Mouse (Mus musculus) c-Kit-positive CD71-negative TER-119-negative erythroid progenitor cells, embryonic 14.5 days (primary cell): ENCODE results near the gene Col18a1.
"Not testable (repeated sequence)": the region's sequence is repeated elsewhere in the genome, so short reads cannot be mapped to it uniquely, and the experiment has no call there.

Source experiments
- DNase-seq: peaks from one replicate; pipeline ENCODE4 v3.0.0-alpha.2; 2013; ENCODE audit warnings: low read depth

Col18a1 gene

DNA sequence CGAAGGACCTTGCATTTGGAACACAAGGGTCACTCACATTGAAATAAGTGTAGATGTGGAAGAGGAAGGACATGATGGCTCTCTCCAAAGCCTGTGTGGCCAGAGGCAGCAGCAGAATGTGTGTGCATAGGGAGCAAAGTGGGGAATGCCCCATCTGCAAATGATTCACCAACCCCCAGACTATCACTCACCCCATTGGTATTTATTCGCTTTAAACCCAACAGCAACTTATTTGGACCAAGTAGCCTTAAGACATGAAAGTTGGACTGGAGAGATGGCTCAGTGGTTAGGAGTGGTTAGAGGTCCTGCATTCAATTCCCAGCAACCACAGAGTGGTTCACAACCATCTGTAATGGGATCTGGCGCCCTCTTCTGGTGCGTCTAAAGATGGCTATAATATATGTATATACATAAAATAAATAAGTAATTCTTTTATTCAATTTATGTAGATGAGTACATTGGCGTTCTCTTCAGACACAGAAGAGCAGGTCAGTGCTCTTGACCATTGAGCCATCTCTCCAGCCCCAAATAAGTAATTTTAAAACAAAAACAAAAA lies 31.0 kb downstream of the Col18a1 start:
- no peak for DNase-seq

DNA sequence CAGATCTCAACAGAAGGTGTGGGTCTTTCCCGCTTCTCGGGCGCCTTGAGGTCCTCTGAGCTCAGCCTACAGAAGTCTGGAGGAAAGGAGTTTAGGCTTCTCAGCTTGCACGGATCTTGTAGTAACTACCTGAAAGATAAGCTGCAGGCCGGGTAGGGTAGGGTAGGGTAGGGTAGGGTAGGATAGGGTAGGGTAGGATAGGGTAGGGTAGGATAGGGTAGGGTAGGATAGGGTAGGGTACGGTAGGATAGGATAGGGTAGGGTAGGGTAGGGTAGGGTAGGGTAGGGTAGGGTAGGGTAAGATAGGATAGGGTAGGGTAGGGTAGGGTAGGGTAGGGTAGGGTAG lies 31.6 kb downstream of the Col18a1 start:
- not testable (repeated sequence) for DNase-seq

DNA sequence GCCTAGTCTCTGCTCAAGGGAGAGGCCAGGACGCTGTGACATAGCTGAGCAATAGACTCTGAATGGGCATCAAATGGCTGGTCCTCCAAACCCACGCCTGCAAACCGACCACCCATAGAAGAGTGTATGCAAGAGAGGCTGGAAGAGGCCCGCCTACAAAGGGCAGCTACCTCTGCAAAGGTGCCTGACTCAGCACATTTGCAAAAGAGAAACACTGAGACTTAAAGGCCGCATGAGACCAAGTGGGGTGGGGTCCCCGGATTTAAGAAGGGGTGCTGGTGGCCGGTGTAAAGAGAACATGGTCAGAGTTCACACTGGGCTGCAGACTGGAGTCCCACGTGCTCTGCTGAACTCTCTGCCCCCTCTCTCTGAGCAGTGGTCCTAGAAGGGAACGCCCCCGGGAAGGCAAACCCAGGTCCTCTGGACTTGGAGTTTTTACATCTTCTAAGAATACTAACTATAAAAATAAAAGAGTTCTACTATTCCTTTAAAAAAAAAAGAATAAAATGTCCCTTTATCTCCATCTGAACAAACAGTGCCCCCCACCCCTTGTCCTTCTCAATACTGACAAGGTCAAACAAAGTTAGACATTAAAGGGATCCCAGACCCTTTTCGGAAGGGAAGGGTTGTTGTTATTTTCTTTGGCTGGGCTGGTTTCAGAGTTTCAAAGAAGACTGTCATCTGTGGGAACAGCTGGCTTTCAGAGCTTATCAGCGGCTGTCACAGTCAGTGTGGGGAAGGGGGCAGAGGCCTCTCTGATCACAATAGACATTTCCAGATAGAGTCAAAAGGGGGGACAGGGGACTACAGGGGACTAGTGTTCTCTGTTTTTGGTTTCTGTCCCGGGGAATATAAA lies 32.2 kb downstream of the Col18a1 start:
- DNase-seq, result no peak

DNA sequence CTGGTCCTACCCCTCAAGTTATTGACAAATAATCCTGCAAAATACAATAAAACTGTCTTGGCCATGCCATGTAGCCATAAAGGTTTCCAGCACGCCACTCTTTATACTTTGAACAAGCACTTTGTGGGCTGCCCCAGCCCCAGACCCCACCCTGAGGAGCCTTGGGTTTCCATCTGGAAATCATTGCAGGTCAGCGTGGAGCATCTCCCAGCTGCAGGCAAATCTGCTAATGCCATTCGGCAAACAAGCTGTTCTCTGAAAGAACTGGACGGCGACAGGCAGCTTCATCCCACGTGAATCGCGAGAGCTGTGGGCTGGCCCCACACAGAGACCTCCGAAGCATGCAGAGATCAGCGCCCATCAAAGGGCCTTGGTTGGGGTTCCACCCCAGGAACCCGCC lies 34.2 kb downstream of the Col18a1 start:
- DNase-seq, result no peak

DNA sequence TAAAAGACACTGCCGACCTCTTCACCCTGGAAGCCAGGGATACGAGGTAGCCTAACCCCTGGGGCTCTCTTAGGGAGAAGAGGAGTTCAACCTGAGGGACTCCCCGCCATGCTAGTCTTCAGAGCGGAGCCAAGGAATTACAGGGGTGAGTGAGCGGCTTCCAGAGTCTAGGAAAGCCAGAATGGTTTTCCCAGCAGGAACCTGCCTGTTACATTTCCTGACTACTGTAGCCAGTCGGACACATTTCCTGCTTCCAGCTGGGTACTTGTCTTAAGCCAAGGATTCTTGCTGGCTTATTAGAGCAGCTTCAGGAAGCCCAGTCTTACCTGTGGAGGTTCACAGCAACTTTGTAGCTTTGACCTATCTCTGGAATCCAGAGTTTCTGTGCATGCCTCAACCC lies 34.8 kb downstream of the Col18a1 start:
- DNase-seq, result no peak

DNA sequence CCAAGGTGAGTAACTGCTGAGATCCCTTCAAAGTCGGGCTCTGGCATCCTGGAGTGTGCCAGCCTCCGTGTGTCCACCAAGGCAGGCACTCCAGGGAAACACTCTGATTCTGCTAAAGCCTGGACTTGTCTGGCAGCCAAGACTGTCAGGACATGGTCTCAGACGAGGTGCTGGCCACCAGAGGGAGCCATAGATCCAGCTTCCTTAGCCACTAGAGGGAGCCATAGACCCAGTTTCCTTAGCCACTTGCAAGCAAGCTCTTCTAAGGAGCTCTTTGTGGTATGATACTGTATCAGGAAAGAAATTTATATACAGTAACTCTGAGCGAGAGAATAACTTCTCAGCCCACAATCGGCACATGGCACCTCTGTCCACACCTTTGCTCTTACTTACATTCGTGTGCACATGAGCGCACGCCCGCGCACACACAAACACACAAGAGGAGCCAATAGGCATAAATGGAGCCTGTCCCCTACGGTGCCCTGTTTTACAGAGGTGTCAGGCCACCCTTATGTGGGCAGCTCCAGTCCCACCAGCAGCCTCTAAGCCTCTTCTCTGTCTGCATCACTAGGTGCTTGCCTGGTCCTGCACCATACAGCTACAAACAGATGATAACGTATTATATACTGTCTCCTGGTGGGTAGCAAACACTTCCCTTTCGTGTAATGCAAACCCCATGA lies 35.6 kb downstream of the Col18a1 start:
- peak; percentile 79 for DNase-seq

DNA sequence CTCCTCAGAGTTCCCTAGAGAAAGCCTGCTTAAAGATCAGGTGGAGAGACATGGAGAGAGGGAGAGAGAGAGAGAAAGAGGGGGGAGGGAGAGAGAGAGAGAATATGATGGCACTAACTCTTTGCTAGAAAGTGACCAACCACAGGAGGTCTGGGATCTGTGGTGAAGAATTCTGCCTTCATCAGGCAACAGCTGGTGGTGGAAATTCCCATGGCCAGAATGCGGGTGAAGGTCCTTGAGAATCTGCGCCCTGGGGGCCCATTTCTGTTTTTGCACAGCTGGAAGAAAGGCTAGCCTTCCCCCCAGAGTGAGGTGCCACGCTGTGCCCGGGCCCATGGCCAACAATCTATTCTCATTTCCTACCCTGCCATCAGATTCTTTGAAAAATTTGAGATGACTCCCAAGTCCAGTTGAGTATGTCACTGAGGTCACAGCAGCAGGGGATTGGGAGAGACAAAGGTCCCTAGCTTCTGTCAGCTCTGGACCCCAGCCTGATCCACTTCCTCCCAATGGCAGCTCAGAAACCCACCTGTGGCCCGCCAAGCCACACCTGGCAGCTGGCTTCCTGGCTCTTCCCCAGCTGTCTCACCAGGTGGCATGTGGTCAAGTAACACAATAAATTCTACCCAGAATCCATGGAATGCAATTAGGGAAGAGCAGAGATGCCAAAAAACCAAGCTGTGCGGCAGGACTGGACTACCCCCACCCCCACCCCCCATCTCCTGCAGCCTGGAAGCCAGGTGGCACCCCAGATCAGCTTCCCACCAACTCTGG lies 36.5 kb downstream of the Col18a1 start:
- no peak for DNase-seq

DNA sequence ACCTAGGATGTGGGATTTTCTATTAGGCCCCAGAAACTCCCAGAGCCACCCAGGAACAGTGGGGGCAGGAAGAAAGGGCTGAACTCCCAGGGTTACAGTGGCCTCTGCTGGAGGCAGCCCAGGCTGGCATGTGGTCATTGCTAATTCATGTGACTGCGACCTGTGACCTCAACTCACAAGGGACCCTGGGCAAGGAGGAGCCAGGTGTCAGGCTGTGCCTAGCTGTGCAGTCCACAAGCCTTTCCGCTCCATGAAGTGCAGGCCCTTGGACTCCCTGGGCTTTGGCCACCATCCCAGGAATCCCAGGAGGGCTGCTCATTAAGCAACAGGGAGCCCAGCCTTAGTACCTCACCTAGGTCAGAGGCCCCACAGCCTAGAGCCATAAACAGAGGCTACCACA lies 38.4 kb downstream of the Col18a1 start:
- DNase-seq, result no peak

DNA sequence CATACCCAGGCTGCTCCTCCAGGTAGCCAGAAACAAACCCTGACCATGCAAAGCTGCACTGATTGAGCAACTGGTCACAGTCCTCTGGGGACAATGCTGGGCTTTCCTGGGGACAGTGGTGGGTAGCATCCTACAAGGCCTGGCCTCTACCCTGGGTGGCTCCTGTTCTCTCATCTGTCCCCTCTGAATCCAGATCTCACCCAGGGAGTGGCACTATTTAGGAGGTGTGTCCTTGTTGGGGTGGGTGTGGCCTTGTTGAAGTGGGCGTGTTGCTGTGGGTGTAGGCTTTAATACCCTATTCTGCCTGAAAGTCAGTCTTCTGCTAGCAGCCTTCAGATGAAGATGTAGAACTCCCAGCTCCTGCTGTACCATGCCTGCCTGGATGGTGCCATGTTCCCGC lies 39.8 kb downstream of the Col18a1 start:
- no peak for DNase-seq

DNA sequence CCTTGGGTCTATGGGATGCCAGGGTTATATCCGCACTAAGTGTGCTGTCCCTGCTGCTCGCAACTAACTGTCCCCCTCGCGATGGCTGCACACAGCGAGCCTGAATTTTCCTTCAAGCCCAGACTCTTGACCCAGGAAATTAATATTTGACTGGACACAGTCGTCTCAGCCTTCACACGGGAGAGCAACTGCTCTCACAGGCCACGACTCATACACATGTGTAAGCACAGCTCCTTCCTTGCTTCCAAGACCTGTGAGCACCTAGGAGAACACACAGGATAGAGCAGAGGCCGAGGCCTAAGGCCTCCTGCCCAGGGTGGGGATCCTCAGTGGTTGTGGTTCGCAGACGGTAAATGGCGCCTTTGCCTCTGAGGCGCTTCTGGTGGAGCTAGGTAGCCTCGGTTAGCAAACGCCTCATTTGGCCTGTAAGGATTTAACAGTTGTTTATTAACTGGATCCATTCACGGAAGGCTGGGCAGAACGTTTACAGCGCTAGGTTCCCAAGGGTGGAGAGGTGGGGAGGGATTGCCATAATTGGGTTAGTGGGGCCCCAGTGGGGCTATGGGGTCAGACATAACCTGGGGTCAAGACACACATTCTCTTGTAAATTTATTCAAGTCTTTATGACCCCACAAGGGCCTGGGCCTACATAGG lies 41.1 kb downstream of the Col18a1 start:
- no peak for DNase-seq

DNA sequence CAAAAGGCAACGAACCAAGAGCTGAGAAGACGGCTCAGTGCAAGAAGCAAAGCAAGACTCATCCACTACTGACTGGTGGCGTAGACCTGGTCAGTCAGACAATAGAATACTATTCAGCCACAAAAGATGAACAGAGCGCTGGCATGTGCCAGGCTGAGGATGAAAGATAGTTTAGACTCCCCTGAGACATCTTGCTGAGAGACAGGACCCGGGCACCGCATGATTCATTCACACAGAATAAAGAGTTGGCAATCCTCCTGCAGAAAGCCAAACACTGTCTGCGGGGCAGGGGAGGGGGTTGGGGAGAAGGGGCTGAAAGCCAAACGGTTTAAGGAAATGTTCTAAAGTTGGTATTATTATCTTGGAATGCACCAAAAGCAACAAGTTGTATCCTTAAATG lies 42.4 kb downstream of the Col18a1 start:
- no peak for DNase-seq

DNA sequence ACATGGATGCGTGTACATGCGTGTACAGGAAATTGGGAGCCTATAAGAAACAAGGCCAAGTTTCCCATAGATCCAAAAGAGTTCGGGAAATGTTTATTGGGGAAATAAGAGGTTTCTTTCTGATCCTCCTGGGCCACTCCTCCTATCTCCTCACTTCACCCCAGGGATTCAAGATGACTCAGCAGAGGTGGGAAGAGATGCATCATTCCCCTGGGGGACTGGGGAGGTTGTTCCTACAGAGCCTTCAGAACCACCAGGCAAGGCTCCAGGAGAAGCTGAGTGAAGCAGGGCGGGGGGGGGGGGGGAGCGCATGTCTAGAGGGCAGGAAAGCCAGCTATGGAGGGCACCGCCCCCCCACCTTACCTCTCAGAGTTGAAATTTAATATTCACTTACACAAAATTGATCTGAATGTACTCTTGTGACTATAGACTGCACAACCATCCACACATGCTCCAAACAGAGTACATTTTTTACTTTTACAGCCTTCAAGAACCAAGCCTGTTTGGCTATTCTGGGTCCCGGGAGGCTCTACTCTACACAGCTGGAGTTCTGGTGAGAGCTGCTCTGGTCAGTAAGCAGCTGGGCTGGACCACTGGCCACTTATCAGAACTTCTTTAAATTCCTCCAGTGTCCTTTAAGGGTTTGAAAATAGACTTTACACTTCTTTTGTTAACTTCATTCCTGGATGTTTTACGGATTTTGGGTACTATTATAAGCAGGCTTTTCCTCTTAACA lies 44.9 kb downstream of the Col18a1 start:
- no peak for DNase-seq

DNA sequence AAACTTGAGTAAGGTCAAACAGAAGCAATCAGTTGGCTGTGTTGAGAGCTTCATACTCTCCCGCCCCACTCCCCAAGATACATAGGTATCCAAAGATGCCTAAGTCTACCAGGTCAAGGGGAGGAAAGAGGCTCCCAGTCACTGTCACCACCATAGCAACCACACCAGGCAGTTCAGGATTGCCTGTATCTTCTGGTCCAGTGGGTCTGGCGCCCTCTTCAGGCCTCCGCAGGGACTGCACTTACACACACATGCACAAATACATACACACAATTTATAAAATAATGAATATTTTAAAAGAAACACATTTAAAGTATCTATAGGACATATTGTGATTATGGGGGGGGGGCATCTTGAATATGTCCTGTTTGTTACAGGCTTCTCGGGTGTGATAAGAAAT lies 45.8 kb downstream of the Col18a1 start:
- no peak for DNase-seq

DNA sequence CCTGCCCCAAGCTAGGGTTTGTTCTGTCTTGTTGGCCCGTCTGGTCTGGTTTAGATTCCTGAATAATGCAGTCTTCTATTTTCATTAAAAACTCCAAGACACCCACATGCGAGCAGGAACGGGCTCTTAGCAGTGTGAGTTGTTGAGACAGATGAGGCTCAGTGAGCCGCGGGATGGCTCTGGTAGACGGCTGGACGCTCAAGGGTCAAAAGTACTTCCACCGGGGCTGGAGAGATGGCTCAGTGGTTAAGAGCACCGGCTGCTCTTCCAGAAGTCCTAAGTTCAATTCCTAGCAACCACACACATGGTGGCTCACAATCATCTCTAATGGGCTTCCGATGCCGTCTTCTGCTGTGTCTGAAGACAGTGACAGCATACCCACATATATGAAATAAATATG lies 46.9 kb downstream of the Col18a1 start:
- no peak for DNase-seq

DNA sequence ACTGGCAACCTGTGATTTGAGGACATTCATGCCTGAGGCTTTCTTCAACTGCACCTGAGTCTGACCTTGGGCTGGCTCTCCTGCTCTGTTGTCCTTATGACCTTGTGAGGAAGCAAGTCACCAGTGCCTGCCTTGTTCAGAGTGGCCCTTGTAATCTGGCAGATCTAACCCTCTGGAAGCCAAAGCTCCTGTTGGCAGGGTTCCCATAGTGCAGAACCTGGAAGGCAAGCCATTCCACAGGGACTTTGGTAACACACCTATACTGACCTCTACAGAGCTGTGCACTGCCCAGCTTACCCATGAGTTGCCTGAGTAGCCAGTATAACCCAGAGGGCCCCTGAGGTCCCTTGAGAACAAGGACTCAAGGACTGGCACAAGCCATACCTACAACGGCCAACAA lies 48.0 kb downstream of the Col18a1 start:
- DNase-seq, result no peak

DNA sequence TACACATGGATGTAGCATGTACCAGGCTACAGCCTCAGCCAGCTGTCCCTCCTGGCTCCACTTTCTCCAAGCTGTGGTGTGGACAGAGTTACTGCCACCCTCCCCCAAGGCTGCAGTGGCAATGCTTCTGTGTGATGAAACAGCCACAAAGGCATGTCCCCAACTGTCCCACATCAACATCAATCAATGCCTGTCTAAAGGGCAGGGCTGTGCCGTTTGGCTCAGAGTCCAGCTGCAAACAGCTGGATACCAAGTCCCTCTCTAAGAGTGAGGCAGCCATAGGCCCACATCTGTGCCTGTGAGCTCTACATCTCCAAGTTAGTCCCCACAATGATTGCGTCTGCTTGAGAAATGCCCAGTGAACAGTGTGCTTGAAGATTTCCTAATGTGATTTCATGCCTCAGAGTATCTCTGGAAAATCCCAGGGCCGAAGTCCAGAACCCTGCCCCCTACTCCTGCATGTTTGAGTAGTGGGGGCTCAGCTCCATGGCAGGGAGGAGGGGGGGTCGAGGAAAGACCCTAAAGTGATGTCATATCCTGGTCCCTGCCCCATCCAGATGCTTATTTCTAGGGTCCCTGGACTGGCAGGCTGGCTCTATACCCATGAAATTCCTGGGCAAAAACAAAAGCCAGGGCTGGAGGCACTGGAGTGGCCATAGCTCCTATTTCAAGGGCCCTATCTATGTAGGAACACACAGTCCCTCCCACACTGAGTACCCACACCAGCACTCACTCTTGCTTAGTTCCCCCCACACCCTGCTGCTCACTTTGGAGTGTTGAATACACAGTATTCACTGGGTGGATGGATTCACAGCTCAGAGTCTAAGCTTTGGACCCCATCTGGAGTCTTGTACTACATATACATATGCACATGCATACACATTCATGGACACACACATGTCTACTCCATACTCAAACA lies 49.6 kb downstream of the Col18a1 start:
- DNase-seq, result no peak

DNA sequence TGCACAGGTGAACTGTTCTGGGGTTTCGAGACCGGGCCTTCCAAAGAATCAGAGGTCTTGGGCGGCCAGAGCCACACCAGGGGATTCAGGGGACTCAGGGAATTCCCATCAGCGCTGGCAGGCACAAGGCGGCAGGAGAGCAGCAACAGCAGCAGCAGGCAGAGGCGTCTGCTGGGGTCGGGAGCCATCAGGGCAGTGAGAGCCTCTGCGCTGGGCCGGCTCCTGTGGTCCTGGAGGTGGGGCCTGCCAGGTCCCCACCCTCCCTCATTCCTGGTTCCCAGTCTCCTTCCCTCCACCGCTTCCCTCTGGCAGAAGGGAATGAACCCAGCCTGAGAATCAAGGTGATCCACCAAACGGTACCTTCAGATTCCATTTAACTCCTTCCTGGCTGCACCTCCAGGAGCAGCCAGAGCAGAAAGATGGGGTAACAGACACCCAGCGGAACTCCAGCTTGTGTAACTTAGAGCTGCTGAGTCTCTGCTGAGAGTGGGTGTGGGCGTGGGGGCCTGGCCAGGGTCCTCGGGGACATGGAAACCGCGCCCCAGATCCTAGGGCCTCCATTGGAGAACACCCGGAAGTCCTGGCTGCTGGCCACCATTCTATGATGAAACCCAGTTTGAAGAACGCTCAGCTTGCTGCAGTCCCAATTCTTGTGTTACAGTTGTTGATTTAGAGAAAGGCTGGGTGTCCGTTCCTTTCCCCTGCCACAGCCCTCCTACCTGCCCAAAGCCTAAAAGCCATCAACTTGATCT lies 52.7 kb downstream of the Col18a1 start:
- DNase-seq, result no peak

DNA sequence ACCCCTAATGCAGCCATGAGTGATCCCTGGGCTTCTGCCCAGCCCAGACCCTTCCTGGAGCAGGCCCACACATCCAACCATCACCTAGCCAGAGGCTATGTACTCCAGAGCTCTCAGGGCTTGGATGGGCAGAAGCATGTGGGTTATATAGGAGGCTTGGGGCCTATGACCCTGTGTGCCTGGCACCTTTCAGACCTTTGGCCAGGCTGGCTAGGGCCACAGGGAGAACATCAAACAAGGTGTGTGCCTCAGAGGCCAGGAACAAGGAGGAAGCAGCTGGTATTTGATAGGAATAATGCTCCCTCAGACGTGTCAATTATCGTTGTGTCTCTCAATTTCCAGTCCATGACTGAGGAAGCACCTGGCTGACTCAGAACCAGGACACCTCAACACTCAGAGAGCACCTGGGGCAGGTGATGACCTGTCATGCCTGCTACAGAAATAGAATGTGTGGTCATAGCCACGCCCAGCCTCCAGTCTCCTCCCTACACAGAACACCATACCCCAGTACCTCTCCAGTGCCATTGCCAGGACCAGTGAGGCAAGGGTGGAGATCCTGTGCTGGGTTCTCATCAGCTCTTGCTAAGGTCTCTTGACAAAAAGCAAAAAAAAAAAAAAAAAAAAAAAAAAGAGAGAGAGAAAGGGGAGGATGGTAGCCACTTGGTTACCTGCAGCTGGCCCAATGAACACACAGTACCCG lies 54.6 kb downstream of the Col18a1 start:
- no peak for DNase-seq

DNA sequence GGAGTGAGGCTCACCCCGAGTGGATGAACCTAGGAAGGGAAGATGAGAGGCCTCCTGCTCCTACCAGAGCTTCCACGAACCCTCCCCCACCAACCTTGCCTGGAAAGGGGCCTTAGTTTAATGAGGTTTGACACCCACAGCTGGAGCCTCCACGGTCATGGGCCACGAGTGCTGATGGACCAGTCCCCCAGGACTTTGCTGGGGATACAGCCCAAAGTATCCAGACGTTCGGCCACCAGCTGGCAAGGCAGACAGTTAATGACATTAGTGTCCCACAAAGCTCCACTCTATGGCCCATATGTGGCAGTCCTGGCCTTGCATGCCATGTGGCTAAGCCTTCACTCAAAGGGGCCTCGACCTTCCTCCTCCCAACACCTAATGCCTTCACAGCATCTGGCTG lies 55.5 kb downstream of the Col18a1 start:
- no peak for DNase-seq
